Mouse (Mus musculus) right cerebral cortex, adult 18-20 months (tissue): Measurements from ENCODE around the gene Lin52.
"Not testable (repeated sequence)": the region's sequence is repeated elsewhere in the genome, so short reads cannot be mapped to it uniquely, and the experiment has no call there.

Source experiments
- DNase-seq: peaks from one replicate; pipeline ENCODE4 v3.0.0; 2022; ENCODE audit warnings: mixed read lengths

The Lin52 gene

GRCm38 (mm10) chr12:84478937-84479336, 27.7 kb downstream of the Lin52 start:
- no peak for DNase-seq

DNA sequence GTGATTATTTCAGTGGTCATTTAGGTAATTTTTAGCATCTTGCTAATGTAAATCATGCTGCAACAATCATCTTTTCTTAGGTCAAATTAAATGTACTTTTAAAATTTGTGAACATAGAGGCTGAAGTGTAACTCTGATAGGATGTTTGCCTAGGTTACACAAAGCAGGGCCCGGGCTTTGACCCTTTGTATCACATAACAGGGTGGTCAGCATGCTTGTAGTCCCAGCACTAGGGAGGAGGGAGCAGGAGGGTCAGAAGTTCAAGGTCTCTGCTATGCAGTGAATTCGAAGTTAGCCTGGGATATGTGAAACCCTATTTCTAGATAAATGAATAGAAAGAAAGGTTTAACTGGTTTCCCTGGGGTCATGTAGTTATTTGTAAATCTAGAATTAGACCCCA, 30.0 kb downstream of the Lin52 start:
- no peak for DNase-seq

- DNase-seq, result no peak
These were observed 31.8 kb downstream of the Lin52 start for GRCm38 (mm10) chr12:84482778-84483585.

DNA sequence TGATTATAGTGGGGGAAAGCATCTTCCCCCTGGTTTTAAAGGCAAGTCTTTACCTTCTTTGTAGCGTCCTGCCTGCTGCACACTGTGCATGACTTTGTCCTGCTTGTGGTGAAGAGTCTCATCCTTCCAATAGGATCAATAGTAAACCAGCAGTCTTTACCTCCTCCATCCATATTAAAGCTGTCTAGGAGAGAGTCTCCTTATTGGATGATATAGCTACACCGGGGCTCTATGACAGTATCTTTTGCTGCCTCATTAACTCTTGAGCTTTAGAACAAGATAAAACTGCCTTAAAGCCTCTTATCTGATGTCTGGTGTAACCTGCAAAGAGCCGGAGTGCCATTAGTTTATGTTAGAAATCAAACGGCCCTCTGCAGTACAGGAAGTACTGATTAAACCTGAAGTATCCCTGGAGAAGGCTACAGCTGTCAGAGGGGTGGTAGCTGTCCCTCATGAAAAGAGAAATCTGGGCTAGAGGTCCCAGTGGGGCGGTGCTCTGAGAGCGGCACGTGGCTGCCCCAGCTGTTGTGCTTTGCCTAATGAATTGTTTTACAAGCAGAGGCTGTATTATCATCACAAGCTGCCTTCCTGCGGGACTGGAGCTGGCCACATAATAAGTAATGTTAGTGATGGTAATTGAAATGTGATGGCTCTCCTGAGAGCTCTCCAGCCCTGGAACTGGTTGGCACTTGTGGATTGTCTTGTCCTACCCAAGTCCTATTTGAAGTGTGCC, 36.3 kb downstream of the Lin52 start:
- no peak for DNase-seq

DNA sequence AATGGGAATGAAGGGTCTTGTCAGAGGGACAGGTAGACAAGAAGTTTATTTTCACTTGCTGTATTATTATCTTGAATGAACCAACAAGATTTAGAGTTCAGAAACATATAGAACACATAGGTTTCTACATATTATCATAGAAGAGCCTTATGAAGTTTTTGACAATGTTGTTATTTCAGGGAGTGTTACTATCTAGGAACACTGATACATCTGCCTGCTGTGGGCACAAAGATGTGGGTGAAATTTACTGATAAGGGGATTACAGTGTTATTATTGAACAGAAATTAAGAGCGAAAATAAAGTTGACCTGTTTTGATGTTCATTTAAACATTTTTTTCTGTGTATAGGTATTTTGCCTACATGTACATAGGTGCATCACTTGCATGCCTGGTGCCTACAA, 45.6 kb downstream of the Lin52 start:
- no peak for DNase-seq

DNA sequence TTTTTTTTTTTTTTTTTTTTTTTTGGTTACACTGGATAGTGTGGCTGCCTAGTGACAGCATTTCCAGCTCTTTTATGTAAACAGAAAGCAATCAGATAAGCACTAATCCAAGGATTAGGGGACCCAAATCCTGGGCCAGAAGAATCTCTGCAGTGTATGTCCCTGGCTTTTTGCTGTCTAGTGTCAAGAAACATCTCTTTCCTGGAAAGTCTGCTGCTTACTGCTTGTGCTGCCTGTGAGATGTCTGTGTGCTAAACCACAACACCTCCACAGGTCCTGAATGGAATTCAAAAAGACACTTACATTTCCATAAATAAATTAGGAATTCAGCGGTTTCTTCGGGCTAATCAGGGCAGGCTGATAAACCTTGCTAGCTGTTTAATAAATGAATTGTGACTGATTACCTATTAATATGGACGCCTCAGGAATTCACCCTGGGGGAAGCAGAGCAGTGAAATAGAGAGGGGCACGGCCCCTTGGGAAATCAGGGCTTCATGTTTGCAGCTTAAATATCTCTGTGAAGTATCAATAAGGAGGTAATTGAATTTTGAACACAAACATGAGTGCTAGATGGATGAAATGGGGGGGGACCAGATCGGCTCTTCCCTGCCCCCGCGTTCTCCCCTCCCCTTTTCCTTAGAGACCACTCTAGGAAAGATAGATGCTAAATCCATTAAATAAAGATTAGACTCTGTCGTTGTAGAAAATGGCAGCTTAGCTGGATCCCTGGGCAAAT, 49.5 kb downstream of the Lin52 start:
- no peak for DNase-seq

DNA sequence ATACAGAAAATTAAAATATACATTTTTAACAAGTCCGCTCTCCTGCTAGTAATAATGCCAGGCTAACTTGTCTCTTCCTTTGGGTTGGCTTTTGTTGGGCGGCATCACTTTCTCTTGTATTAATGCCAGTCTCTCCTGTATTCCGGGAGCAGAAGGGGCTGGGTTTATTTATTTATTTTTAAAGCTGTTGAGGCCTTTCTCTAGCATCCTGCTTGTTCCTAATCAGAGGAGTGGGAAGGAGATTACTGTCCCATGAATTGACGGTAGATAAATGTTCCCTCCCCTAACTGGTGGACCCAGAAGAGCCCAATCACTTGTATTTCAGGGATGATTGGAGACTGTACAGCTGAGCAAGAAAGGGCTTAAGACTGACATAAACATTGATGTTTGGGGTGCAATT, 50.1 kb downstream of the Lin52 start:
- no peak for DNase-seq

- no peak for DNase-seq
These were observed 55.6 kb downstream of the Lin52 start for GRCm38 (mm10) chr12:84506856-84507255.

DNA sequence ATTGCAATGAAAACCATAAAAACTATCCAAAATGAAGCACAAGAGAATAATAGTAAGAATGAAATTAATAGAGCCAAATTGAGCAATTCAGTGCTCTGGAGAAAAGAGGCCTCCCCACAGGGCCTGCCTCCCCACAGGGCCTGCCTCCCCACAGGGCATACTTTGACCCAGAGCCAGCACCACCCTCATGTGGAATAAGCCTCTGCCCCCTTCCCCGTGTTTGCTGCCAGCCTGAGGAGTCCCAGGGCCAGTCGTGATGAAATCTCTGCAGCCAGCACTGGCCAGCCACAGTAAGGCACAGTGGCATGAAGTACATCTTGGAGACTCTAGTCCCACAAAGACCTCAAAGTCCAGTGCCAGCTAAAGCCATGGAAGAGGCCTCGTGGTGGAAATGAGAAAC, 60.8 kb downstream of the Lin52 start:
- no peak for DNase-seq

DNA sequence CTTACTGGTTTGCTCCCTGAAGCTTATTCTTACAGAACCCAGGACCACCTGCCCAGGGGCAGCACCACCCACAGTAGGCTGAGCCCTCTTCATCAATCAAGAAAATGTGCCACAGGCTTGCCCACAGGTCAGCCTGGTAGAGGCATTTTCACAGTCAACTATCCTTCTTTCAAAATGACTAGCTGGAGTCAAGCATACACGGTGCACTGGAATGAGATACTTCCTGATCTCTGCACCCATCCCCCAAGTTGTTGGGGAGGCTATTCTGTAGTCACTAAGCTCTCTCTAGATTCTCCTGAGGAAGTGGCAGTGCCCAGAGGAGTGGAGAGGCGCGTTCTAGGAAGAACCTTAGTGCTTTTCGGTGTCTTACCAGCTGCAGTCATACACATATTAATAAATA, 64.3 kb downstream of the Lin52 start:
- no peak for DNase-seq

GRCm38 (mm10) chr12:84516642-84517041, 65.4 kb downstream of the Lin52 start:
- no peak for DNase-seq

- no peak for DNase-seq
These were observed 66.8 kb downstream of the Lin52 start for GRCm38 (mm10) chr12:84518018-84518417.

- no peak for DNase-seq
These were observed 72.5 kb downstream of the Lin52 start for GRCm38 (mm10) chr12:84523728-84524127.

DNA sequence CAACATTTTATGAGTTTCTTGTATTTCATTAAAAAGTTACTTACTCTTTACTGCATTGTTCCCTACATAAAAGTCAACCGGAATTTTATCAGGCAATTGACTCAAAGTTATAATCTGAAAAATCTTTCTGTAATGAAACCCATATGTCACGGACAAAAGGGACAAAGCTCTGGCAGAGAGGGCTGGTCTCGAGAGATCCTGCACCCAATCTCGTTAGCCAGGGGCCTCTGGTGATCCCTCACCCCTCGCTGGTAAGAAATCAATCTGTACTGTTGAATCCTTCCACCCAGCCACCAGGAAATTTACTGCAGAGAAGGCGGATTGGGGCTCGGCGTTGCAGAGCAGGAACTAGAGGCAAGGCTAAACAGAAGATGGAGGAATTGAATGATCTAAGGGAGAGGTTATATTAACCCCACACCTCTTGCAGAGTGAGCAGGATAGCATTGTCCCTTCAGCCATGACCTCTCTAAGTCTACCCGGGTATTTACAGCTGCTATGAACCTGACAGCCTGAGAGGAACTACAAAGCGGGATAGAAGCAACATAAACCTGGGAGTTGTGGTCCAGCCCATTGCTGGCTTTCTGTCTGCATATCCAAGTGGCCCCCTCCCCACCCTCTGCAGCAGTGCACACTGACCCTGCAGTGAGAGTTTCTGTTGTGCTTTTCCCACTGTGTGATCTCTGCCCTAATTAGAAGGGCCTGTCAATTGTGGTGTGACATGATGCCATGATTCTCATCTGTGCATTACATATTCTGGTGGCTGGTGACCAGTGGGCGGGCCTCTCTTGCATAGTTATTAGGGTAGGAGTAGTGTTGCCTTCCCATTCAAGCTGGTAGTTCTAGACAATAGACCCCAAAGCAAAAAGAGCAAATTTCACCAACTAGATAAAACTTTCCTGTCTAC, 73.2 kb downstream of the Lin52 start:
- no peak for DNase-seq

DNA sequence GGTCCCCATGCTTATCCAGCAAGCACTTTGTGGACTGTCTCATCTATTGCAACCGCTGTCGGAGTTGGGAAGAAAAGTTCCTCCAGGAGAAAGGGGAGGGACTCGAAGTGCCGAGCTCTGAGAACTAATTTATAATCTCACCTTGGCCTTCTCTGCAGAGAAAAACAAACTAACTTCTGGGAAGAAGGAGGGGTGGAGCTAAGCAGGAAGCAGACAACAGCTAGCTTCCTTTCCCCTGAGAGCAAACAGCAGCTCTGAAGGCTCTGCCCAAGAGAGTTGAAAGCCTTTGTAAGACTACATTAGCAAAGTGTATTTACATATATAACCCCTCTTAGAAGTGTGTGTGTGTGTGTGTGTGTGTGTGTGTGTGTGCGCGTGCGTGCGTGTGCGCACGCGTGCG, 74.2 kb downstream of the Lin52 start:
- DNase-seq, result no peak

GRCm38 (mm10) chr12:84530426-84530825, 79.2 kb downstream of the Lin52 start:
- no peak for DNase-seq

DNA sequence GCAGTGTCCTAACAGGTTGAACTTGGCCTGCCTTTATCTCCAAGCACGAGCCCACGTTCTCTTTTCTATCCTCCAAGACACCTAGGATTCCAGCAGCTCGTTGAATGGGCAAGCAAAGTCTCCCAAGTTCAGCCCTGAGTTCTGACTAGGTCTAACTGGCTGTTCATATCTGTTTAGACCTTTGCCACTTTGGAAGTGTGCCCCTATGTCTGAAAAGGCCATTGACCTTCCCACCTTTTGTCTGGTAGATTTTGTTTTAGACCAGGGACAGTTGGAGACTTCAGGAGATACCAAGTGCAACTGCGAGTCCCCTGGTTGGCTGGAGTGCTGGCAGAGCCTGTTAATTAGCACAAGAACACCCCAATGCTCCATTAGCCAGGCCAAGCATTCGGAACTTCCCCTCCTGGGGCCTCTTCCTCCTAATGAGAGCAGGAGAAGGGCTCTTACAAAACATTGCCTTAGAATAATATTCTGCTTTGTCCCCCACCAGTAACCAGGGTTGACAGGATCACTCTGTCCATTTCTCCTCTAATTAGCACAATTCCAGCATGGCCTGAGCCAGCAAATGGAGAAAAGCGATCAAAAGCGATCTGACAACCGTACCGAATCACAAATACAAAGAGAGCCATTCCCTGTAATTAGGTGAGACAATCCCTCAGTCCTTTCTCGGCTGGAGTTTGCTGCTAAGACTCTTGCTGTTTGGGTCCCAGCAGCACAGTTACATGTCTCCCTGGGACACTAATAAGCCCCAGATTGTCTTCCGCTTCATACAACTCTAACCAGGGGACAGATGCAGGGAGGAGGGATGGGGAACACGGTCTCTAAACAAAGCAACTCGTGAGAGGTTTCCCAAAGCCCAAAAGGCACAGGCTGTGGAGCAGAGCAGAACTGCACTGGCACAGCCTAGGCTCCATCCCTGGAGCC, 80.9 kb downstream of the Lin52 start:
- DNase-seq, result peak; percentile 35

GRCm38 (mm10) chr12:84532830-84533199, 81.6 kb downstream of the Lin52 start:
- no peak for DNase-seq

- no peak for DNase-seq
These were observed 82.7 kb downstream of the Lin52 start for GRCm38 (mm10) chr12:84533706-84534486.

- DNase-seq, result not testable (repeated sequence)
These were observed 88.3 kb downstream of the Lin52 start for GRCm38 (mm10) chr12:84539537-84539936.
